Mouse (Mus musculus) kidney, adult 2 months (tissue): ENCODE measurements at regions not wholly inside any gene's neighbourhood (a gene's known extent, or its start where the extent isn't known, plus 50 kb on each side); places are given as distances from the start of the nearest gene placed in this dataset.

ENCODE experiments used
- DNase-seq: peaks from one replicate; pipeline ENCODE4 v3.0.0; 2021
- H3K27ac ChIP-seq: fragments of 200-500 bp; 2 replicates; pipeline ENCODE4 v1.5.1; 2012; ENCODE audit warnings: low read depth, low read length, control low read depth, inconsistent platforms; ENCODE audit not compliant: insufficient read depth
- H3K27me3 ChIP-seq: fragments of 200-500 bp; replicated peaks from 2 replicates; pipeline ENCODE4 v1.6.1; 2012; ENCODE audit warnings: mild to moderate bottlenecking, moderate library complexity, low read length, inconsistent platforms; ENCODE audit not compliant: control insufficient read depth, insufficient read depth
- H3K36me3 ChIP-seq: fragments of 200-500 bp; 2 replicates; pipeline ENCODE4 v1.6.1; 2012; ENCODE audit warnings: mild to moderate bottlenecking, moderate library complexity, low read length, inconsistent platforms; ENCODE audit not compliant: control insufficient read depth, insufficient read depth
- H3K4me1 ChIP-seq: fragments of 200-500 bp; 2 replicates; pipeline ENCODE4 v1.6.1; 2011; ENCODE audit warnings: low read length; ENCODE audit not compliant: control insufficient read depth, insufficient read depth
- H3K4me3 ChIP-seq: fragments of 200-500 bp; 2 replicates; pipeline ENCODE4 v1.5.1; 2011; ENCODE audit warnings: mild to moderate bottlenecking, low read depth, low read length, control low read depth; ENCODE audit not compliant: insufficient read depth
- CTCF ChIP-seq: fragments of 200-500 bp; conservative IDR thresholded peaks from 2 replicates; pipeline ENCODE4 v1.5.1; 2011; ENCODE audit warnings: low read depth, mild to moderate bottlenecking, control low read depth, low read length, moderate library complexity, mixed read lengths; ENCODE audit not compliant: insufficient read depth, insufficient read length
- POLR2A ChIP-seq: fragments of 200-500 bp; IDR thresholded peaks from one replicate; pipeline ENCODE4 v1.6.1; 2011; ENCODE audit warnings: low read depth, low read length, control low read depth
- WGBS: fragments of 180-500 bp; shearing (Covaris S2); methylation state at CpG from one replicate; pipeline ENCODE4 v1.1.7; 2018; 5-methylcytosine and 5-hydroxymethylcytosine counted together

DNA sequence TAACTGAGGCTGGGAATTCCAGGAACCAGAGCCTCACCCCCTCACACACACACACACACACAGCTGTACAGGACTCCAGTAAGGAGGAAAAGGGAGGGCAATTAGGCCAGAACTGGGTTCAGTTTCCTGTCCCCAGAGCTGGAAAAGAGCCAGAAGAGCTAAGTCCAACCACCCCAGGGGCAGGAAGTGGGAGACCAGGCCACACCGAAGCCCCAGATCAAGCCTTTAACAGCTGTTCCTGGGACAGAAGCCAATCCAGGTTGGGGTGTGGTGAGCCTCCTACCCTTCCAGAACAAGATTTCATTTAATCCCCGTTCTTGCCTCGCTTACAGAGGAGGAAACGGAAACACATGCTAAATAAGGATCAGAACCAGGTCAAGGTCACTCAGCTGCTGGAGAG is 58.1 kb upstream of the Kdm7a start:
- TF ChIP-seq CTCF (no peak), POLR2A (no peak)
- Histone ChIP-seq H3K27me3 (no peaks in the 10 kb centered on the region), H3K4me3 (no peak overlapping the region), H3K27ac (no peak overlapping the region), H3K4me1 (peaks cover 8% of the 10 kb centered on the region), H3K36me3 (no peaks in the 10 kb centered on the region)
- WGBS, result 8% methylated on average over 4 of the region's 4 CpGs
- peak; percentile 91 for DNase-seq

DNA sequence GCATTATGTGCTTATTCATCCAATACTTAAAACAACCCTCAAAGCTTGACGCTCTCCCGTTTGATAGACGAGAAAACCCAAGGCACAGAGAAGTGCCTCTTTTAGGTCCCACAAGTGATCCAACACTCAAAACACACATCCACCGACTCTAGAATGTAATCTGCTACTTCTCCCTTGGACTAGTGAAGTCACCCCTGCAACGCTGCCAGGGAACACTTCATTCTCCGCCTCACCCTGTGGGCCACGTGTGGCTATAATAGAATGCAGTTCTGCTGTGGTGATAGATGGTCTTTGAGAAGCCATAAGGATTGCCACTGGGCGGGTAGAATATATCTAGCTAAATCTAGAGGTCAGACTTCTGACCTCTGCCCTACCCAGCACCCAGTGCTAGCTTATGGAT is 57.0 kb upstream of the Kdm7a start:
- TF ChIP-seq POLR2A (no peak), CTCF (no peak)
- Histone ChIP-seq H3K36me3 (no peaks in the 10 kb centered on the region), H3K27me3 (no peaks in the 10 kb centered on the region), H3K4me3 (no peak overlapping the region), H3K27ac (no peak overlapping the region), H3K4me1 (peaks cover 6% of the 10 kb centered on the region; the same call in 1 of the 2 replicates)
- 74% methylated on average over 8 of the region's 8 CpGs for WGBS
- no peak for DNase-seq

DNA sequence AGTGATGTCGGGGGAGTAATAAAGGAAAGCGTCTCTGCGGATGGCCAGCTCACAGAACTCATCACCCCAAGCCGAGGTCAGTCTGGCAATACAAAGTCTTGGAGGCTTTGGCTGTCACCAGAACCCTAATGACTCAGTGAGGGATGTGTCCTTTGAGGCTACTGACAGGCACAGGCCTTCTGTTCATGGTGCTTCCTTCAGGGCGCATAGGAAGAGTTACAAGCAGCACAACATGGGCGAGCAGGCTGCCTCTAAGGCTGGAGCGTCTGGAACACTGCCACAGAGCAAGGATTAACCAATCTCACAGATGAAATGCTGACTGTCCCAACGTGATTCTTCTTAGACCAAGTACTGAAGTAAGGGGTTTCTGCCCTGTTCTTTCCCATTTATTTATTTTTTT is 55.4 kb upstream of the Kdm7a start:
- Histone ChIP-seq H3K27ac (no peak overlapping the region), H3K36me3 (no peaks in the 10 kb centered on the region), H3K4me3 (no peak overlapping the region), H3K27me3 (no peaks in the 10 kb centered on the region), H3K4me1 (peaks cover 6% of the 10 kb centered on the region; the same call in 1 of the 2 replicates)
- DNase-seq, result no peak
- TF ChIP-seq CTCF, result no peak
- TF ChIP-seq POLR2A, result no peak
- WGBS, result 64% methylated on average over 8 of the region's 8 CpGs

DNA sequence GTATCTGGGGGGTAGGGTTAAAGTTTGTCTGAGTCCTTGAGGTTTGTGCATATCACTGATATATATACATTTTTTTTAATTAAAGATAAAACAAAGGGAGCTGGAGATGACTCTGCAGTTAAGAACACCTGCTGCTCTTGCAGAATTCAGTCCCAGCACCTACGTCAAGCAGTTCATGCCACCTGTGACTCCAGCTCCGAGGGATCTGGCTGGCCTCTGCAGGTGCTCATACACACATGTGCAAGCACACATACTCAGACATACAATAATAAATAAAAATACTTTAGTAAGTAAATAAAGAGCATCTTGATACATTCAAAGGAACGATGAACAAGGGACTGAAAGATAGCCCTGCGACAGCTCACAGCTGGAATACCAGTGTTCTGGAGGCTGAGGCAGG is 53.9 kb upstream of the Kdm7a start:
- no peak for DNase-seq
- TF ChIP-seq POLR2A (no peak), CTCF (no peak)
- Histone ChIP-seq H3K27me3 (no peaks in the 10 kb centered on the region), H3K4me1 (peaks cover 6% of the 10 kb centered on the region; the same call in 1 of the 2 replicates), H3K4me3 (no peak overlapping the region), H3K27ac (no peak overlapping the region), H3K36me3 (no peaks in the 10 kb centered on the region)
- WGBS, result 94% methylated on average over 4 of the region's 4 CpGs

DNA sequence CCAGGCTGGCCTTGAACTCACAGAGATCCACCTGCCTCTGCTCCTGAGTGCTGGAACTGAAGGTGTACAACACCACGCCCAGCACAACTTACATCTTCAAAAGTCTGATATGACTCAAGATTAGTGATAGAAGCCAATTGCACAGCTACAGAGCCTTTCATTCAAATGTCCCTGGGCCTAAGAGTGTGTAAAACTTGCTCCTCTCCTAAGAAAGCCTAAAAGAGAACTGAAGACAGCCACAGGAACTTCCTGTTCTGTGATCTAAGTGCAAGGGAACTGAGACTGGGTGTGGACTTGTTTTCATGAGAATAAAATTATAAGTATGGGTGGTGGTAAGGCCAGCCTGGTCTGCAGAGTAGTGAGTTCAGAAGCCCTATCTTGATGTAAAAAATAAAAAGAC is 52.5 kb upstream of the Kdm7a start:
- H3K4me3 ChIP-seq, result no peak overlapping the region
- no peaks in the 10 kb centered on the region for H3K36me3 ChIP-seq
- peak; percentile 16 for DNase-seq
- 97% methylated on average over 1 of the region's 1 CpGs for WGBS
- TF ChIP-seq POLR2A (no peak), CTCF (no peak)
- 0 out of 2 replicates have a peak, but pooled peaks cover 2% of the 10 kb centered on the region for H3K4me1 ChIP-seq
- H3K27ac ChIP-seq, result no peak overlapping the region
- no peaks in the 10 kb centered on the region for H3K27me3 ChIP-seq

DNA sequence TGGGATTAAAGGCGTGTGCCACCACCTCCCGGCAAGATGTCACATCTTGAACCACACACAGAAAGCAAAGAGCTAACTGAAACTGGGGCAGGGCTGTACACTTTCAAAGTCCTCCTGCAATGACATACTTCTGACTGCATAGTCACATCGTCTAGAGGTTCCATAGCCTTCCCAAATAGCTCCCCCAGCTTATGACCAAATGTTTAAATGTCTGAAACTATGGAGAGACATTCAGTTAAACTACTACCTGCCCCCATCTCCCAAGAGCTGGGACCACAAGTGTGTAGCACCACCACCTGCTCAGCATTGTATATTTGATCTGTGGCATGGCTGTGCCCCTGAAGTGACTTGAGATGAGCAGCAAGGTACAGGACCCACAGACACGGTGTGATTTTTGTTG is 52.1 kb upstream of the Kdm7a start:
- no peak for TF ChIP-seq POLR2A
- no peak for TF ChIP-seq CTCF
- no peak overlapping the region for H3K4me3 ChIP-seq
- H3K27ac ChIP-seq, result no peak overlapping the region
- 95% methylated on average over 4 of the region's 4 CpGs for WGBS
- H3K27me3 ChIP-seq, result no peaks in the 10 kb centered on the region
- no peaks in the 10 kb centered on the region for H3K36me3 ChIP-seq
- no peaks in the 10 kb centered on the region for H3K4me1 ChIP-seq
- no peak for DNase-seq

DNA sequence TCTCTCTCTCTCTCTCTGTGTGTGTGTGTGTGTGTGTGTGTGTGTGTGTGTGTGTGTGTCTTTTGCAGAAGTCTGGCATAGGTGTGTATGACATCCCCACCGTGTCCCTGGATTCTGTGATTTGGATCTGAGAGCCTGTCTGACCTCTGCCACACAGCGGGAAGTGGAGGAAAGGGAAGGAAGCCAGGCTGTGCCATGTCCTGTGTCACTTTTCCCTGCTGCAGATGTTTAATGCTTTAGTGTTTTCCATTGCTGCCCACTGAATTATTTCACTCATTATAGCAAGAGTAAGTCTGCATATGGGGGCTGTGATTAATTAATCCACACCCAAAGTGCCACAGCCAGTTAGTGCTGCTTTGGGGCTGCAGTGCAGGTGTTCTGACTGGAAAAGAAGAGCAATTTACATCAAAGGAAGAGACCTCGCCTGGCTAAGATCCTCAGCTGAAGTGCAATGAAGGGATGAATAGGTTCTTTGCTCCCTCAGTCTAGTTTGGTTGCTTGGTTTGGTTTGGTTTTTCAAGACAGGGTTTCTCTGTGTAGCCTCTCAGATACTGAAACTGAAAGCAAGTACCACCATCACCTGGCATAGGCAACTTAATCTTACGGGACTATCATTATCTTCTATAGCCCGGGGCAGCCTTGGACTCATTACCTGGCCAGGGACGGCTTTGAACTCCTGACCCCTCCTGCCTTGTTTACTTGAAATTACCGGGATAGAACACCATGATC is 51.2 kb upstream of the Kdm7a start:
- Histone ChIP-seq H3K4me3 (no peak overlapping the region), H3K27me3 (no peaks in the 10 kb centered on the region), H3K36me3 (no peaks in the 10 kb centered on the region), H3K4me1 (no peaks in the 10 kb centered on the region), H3K27ac (no peak overlapping the region)
- 58% methylated on average over 7 of the region's 7 CpGs for WGBS
- DNase-seq, result no peak
- TF ChIP-seq POLR2A, result no peak
- no peak for TF ChIP-seq CTCF
